Comparison of ENCODE assay signal across 16 mouse cellular contexts in the genomic region with DNA sequence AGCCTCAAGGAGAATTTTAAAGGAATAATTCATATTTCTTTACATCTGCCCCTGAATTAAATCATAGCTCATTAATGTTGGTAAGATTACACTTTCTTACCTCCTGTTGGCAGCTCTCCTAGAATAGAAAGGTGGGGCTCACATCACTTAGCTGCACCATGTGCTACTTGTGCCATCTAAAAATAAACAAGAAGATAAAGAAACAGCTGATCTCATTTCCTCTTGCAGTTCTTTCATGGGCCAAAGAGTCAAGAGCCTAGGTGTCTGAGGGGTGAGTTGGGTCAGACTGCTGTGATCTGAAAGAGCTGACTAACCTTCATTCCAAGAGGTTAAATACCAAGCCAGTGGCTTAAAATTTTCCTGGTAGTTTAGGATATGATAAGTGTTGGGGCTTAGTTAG. TPM values are rescaled to one million over a fixed set of nuclear protein-coding genes. Genes with fewer than 3 reads are reported as not detected.
DNase-seq lines count a peak whose midpoint lies in the region; ATAC-seq lines count a peak whose summit lies in the region.
"Had no signal": no experiment of that assay in that cellular context is flagged by ENCODE, and none has a peak within 500 bp of the region (broad histone marks: within the 10 kb centered on the region; RNA-seq: fewer than 3 reads in every experiment).

No protein-coding gene starts in this region.

- H3K9me3 ChIP-seq in heart, embryonic 12.5 days (replicated peaks), result no peaks in the 10 kb centered on the region
- no peaks in the 10 kb centered on the region for H3K9me3 ChIP-seq in midbrain, embryonic 13.5 days
- H3K9me3 ChIP-seq: embryonic facial prominence, embryonic 10.5 days; intestine, embryonic 15.5 days; neural tube, embryonic 15.5 days had no signal

- DNase-seq in A20 (ENCODE audit: low read depth, low spot score), result peak; percentile 34
- DNase-seq in yolk sac, embryonic 10.5 days (ENCODE audit: low spot score), result no peak
- DNase-seq: adrenal gland, adult 8-10 months; cerebellum, adult 9-10 months; layer of hippocampus, adult 9-11 months; lung, postnatal 14 days; right cerebral cortex, adult 18-20 months had no signal

- H3K79me2 ChIP-seq in macrophage (ENCODE audit: inconsistent target), result no peaks in the 10 kb centered on the region

- no peaks in the 10 kb centered on the region for H3K27me3 ChIP-seq in heart, embryonic 12.5 days (replicated peaks)
- no peaks in the 10 kb centered on the region for H3K27me3 ChIP-seq in midbrain, embryonic 13.5 days
- H3K27me3 ChIP-seq: intestine, embryonic 15.5 days; neural tube, embryonic 15.5 days had no signal

- no peak overlapping the region for H3K4me2 ChIP-seq in heart, embryonic 12.5 days
- H3K4me2 ChIP-seq in midbrain, embryonic 13.5 days (replicated peaks), result no peak overlapping the region
- H3K4me2 ChIP-seq: intestine, embryonic 15.5 days; neural tube, embryonic 15.5 days had no signal

- H3K9ac ChIP-seq in heart, embryonic 12.5 days, result no peak overlapping the region
- H3K9ac ChIP-seq in midbrain, embryonic 13.5 days (replicated peaks), result no peak overlapping the region
- H3K9ac ChIP-seq: intestine, embryonic 15.5 days; neural tube, embryonic 15.5 days had no signal

- H3K4me3 ChIP-seq in heart, embryonic 12.5 days, result no peak overlapping the region
- no peak overlapping the region for H3K4me3 ChIP-seq in macrophage (ENCODE audit: inconsistent target)
- no peak overlapping the region for H3K4me3 ChIP-seq in midbrain, embryonic 13.5 days (replicated peaks)
- H3K4me3 ChIP-seq: embryonic facial prominence, embryonic 10.5 days; intestine, embryonic 15.5 days; neural tube, embryonic 15.5 days had no signal

- ATAC-seq in activated CD4-positive, CD25-positive, alpha-beta regulatory T cell, adult 4 months, result peak; percentile 58
- ATAC-seq in heart, embryonic 12.5 days (ENCODE audit: insufficient number of reproducible peaks, low FRiP score), result peak; percentile 67; the same call in 1 of the 2 replicates
- ATAC-seq in midbrain, embryonic 13.5 days, result no peak
- no peak for ATAC-seq in monocyte, adult 5-6 weeks (replicated peaks; ENCODE audit: insufficient number of reproducible peaks, low FRiP score, low TSS enrichment, poor library complexity, severe bottlenecking)
- ATAC-seq: intestine, embryonic 15.5 days had no signal

- peaks cover 13% of the 10 kb centered on the region for H3K4me1 ChIP-seq in heart, embryonic 12.5 days (replicated peaks)
- no peaks in the 10 kb centered on the region for H3K4me1 ChIP-seq in midbrain, embryonic 13.5 days (replicated peaks)
- H3K4me1 ChIP-seq: embryonic facial prominence, embryonic 10.5 days; intestine, embryonic 15.5 days; neural tube, embryonic 15.5 days had no signal

- H3K36me3 ChIP-seq in heart, embryonic 12.5 days, result no peaks in the 10 kb centered on the region
- H3K36me3 ChIP-seq in macrophage (ENCODE audit: inconsistent target), result no peaks in the 10 kb centered on the region
- no peaks in the 10 kb centered on the region for H3K36me3 ChIP-seq in midbrain, embryonic 13.5 days
- H3K36me3 ChIP-seq: embryonic facial prominence, embryonic 10.5 days; intestine, embryonic 15.5 days; neural tube, embryonic 15.5 days had no signal

- peak overlapping the region; percentile 76 for H3K27ac ChIP-seq in heart, embryonic 12.5 days (ENCODE audit: poor library complexity, severe bottlenecking)
- peak overlapping the region; percentile 37 for H3K27ac ChIP-seq in macrophage
- no peak overlapping the region for H3K27ac ChIP-seq in midbrain, embryonic 13.5 days
- H3K27ac ChIP-seq: embryonic facial prominence, embryonic 10.5 days; intestine, embryonic 15.5 days; neural tube, embryonic 15.5 days had no signal

RNA-seq across cellular contexts. Expression of gene Ndnf, which starts 59.6 kb away (rescaled TPM):
- polyA plus RNA-seq in activated CD4-positive, CD25-positive, alpha-beta regulatory T cell, adult 4 months (2017; shearing (Covaris generic)), result under 1 TPM; 0.25 to 0.74 TPM
- polyA plus RNA-seq in heart, embryonic 12.5 days (2016; fragmentation: Nextera tagmentation; extraction: Ambion mirVana), result 1.6 and 2.0 TPM in 2 replicates
- total RNA-seq in macrophage (2018; cell fraction: chromatin; rRNA removed), result 1 to 10 TPM in 2 of 26 experiments, under 1 TPM in 23, not detected in 1; 0.07 to 4.6 (median 0.13) TPM
- total RNA-seq in macrophage (2018; cell fraction: cytosol; rRNA removed), result under 1 TPM in 25 of 26 experiments, not detected in 1; 0.03 to 0.86 (median 0.10) TPM
- 1 to 10 TPM in 5 of 26 experiments, under 1 TPM in 20, not detected in 1; 0.04 to 3.3 (median 0.26) TPM for total RNA-seq in macrophage (2018; cell fraction: nucleus; rRNA removed)
- polyA plus RNA-seq in macrophage (2018), result 0.04 to 0.64 TPM (median 0.37 TPM) in 3 replicates
- 3.1 and 5.9 TPM in 2 replicates for polyA plus RNA-seq in midbrain, embryonic 13.5 days (2015; fragmentation: Nextera tagmentation; extraction: Ambion mirVana)
- 4.3 to 14.0 TPM (median 13.8 TPM) in 3 replicates for total RNA-seq in monocyte, adult 5-6 weeks (2017)
- polyA plus RNA-seq: liver, adult 2 months had no signal

Comparison
In these comparisons a context has a peak if more than half of its experiments do, and no peak if none do; other contexts are left out.
1. ATAC-seq: peak in activated CD4-positive, CD25-positive, alpha-beta regulatory T cell, adult 4 months (single experiment) and heart, embryonic 12.5 days (single experiment); none in midbrain, embryonic 13.5 days (single experiment) and monocyte, adult 5-6 weeks (single experiment).